Mouse (Mus musculus) ovary, postnatal 10 days (tissue): ENCODE data around the gene Pde4d.

Experiments
- DNase-seq: peaks from one replicate; pipeline ENCODE4 v3.0.0; 2022; ENCODE audit warnings: low spot score

Gene Pde4d

GRCm38 (mm10) chr13:109047126-109047525 lies 597.4 kb downstream of the Pde4d start:
- no peak for DNase-seq

GRCm38 (mm10) chr13:109052805-109053204 lies 603.1 kb downstream of the Pde4d start:
- no peak for DNase-seq

GRCm38 (mm10) chr13:109053242-109054018 lies 603.7 kb downstream of the Pde4d start:
- no peak for DNase-seq

GRCm38 (mm10) chr13:109058045-109058444 lies 608.3 kb downstream of the Pde4d start:
- no peak for DNase-seq

GRCm38 (mm10) chr13:109066581-109067159 lies 616.9 kb downstream of the Pde4d start:
- DNase-seq, result no peak

- DNase-seq, result no peak
These were observed 618.8 kb downstream of the Pde4d start for GRCm38 (mm10) chr13:109068258-109069219.

- no peak for DNase-seq
These were observed 623.6 kb downstream of the Pde4d start for GRCm38 (mm10) chr13:109073371-109073770.

- DNase-seq, result no peak
These were observed 624.3 kb downstream of the Pde4d start for GRCm38 (mm10) chr13:109074078-109074477.

GRCm38 (mm10) chr13:109092654-109093053 lies 642.9 kb downstream of the Pde4d start:
- no peak for DNase-seq

- DNase-seq, result no peak
These were observed 646.9 kb downstream of the Pde4d start for GRCm38 (mm10) chr13:109096654-109097053.

- DNase-seq, result peak; percentile 29
These were observed 666.2 kb downstream of the Pde4d start for GRCm38 (mm10) chr13:109116004-109116341.

- no peak for DNase-seq
These were observed 666.8 kb downstream of the Pde4d start for GRCm38 (mm10) chr13:109116342-109117201.

GRCm38 (mm10) chr13:109117210-109117791 lies 667.6 kb downstream of the Pde4d start:
- no peak for DNase-seq

- DNase-seq, result no peak
These were observed 668.6 kb downstream of the Pde4d start for GRCm38 (mm10) chr13:109118296-109118800.

GRCm38 (mm10) chr13:109121867-109122266 lies 672.1 kb downstream of the Pde4d start:
- no peak for DNase-seq

GRCm38 (mm10) chr13:109136405-109136804 lies 686.7 kb downstream of the Pde4d start:
- no peak for DNase-seq

GRCm38 (mm10) chr13:109158703-109159102 lies 709.0 kb downstream of the Pde4d start:
- no peak for DNase-seq

GRCm38 (mm10) chr13:109168556-109169334 lies 719.0 kb downstream of the Pde4d start:
- DNase-seq, result no peak

- DNase-seq, result no peak
These were observed 719.5 kb downstream of the Pde4d start for GRCm38 (mm10) chr13:109169335-109169606.

GRCm38 (mm10) chr13:109171688-109172087 lies 721.9 kb downstream of the Pde4d start:
- no peak for DNase-seq
